Mouse (Mus musculus) MEL (cell line): Measurements from ENCODE around the gene Sobp. TPM values are rescaled to one million over a fixed set of nuclear protein-coding genes. Genes with fewer than 3 reads are reported as not detected.

ENCODE experiments used
- DNase-seq: peaks from one replicate; pipeline ENCODE4 v3.0.0; 2011; ENCODE audit warnings: low read depth, low spot score
- H3K27ac ChIP-seq: 2 replicates; pipeline ENCODE4 v1.5.1; 2012; ENCODE audit warnings: low read depth, mild to moderate bottlenecking, control low read depth, low read length, moderate library complexity; ENCODE audit not compliant: control insufficient read depth
- H3K27me3 ChIP-seq, 2 experiments: fragments of 150-350 bp in 1 of 2; sonication (generic) in 1 of 2; 2 replicates each; pipeline ENCODE4 v1.6.1; 2012; ENCODE audit warnings: low read length in 2 of 2, mild to moderate bottlenecking in 2 of 2, improper control_type of control experiment in 1 of 2, moderate library complexity in 1 of 2; ENCODE audit not compliant: insufficient read depth in 2 of 2, control insufficient read depth in 1 of 2
- H3K36me3 ChIP-seq, 2 experiments: 2 replicates each; pipeline ENCODE4 v1.6.1; 2012 to 2014; ENCODE audit warnings: low read length in 2 of 2, improper control_type of control experiment in 1 of 2, inconsistent platforms in 1 of 2, mild to moderate bottlenecking in 1 of 2; ENCODE audit not compliant: insufficient read depth in 2 of 2, control insufficient read depth in 1 of 2
- H3K4me1 ChIP-seq, 2 experiments: fragments of 150-350 bp in 1 of 2; sonication (generic) in 1 of 2; 2 replicates each; pipeline ENCODE4 v1.6.1; 2012; ENCODE audit warnings: low read length in 2 of 2, improper control_type of control experiment in 1 of 2, mild to moderate bottlenecking in 1 of 2; ENCODE audit not compliant: insufficient read depth in 2 of 2, control insufficient read depth in 1 of 2
- H3K4me3 ChIP-seq, 2 experiments: fragments of 150-350 bp in 1 of 2; sonication (generic) in 1 of 2; 2 replicates each; pipeline ENCODE4 v1.5.1; 2012; ENCODE audit warnings: low read depth in 2 of 2, low read length in 2 of 2, mild to moderate bottlenecking in 2 of 2, moderate library complexity in 2 of 2, control low read depth in 1 of 2, improper control_type of control experiment in 1 of 2; ENCODE audit not compliant: control insufficient read depth in 1 of 2, insufficient read depth in 1 of 2
- H3K79me2 ChIP-seq: 2 replicates; pipeline ENCODE4 v1.6.1; 2012; ENCODE audit warnings: mild to moderate bottlenecking, low read length, moderate library complexity; ENCODE audit not compliant: control insufficient read depth, poor library complexity, insufficient read depth
- H3K9ac ChIP-seq: 2 replicates; pipeline ENCODE4 v1.6.1; 2012; ENCODE audit warnings: low read depth, mild to moderate bottlenecking, control low read depth, low read length, moderate library complexity; ENCODE audit not compliant: control insufficient read depth, poor library complexity, severe bottlenecking
- H3K9me3 ChIP-seq: fragments of 150-350 bp; sonication (generic); replicated peaks from 2 replicates; pipeline ENCODE4 v1.6.1; 2012; ENCODE audit warnings: mild to moderate bottlenecking, low read length, improper control_type of control experiment, moderate library complexity; ENCODE audit not compliant: insufficient read depth
- BHLHE40 ChIP-seq: IDR thresholded peaks from 2 replicates; pipeline ENCODE4 v1.6.1; 2012; ENCODE audit warnings: low read depth, mild to moderate bottlenecking, inconsistent platforms, low read length, improper control_type of control experiment, borderline replicate concordance
- CHD1 ChIP-seq: IDR thresholded peaks from 2 replicates; pipeline ENCODE4 v1.6.1; 2012; ENCODE audit warnings: low read depth, mild to moderate bottlenecking, inconsistent platforms, low read length, improper control_type of control experiment
- CTCF ChIP-seq, 3 experiments: IDR thresholded peaks in 2 of 3; conservative IDR thresholded peaks in 1 of 3; 2 replicates each; pipeline ENCODE4 v1.5.1; 2011 to 2012; ENCODE audit warnings: low read length in 3 of 3, low read depth in 2 of 3, mild to moderate bottlenecking in 2 of 3, improper control_type of control experiment in 1 of 3, inconsistent platforms in 1 of 3, mixed read lengths in 1 of 3, moderate library complexity in 1 of 3; ENCODE audit not compliant: control insufficient read depth in 1 of 3, insufficient read depth in 1 of 3, poor library complexity in 1 of 3, severe bottlenecking in 1 of 3
- E2F4 ChIP-seq: IDR thresholded peaks from 2 replicates; pipeline ENCODE4 v1.6.1; 2011; ENCODE audit warnings: low read depth, low read length, improper control_type of control experiment, borderline replicate concordance
- EP300 ChIP-seq, 2 experiments: IDR thresholded peaks; 2 replicates each; pipeline ENCODE4 v1.6.1; 2011; ENCODE audit warnings: improper control_type of control experiment in 2 of 2, low read length in 2 of 2, low read depth in 1 of 2, mild to moderate bottlenecking in 1 of 2
- ETS1 ChIP-seq: IDR thresholded peaks from 2 replicates; pipeline ENCODE4 v1.6.1; 2012; ENCODE audit warnings: low read depth, mild to moderate bottlenecking, inconsistent platforms, low read length, improper control_type of control experiment, moderate library complexity
- GABPA ChIP-seq: IDR thresholded peaks from 2 replicates; pipeline ENCODE4 v1.6.1; 2012; ENCODE audit warnings: low read depth, mild to moderate bottlenecking, inconsistent platforms, low read length, improper control_type of control experiment, moderate library complexity
- HCFC1 ChIP-seq: IDR thresholded peaks from 2 replicates; pipeline ENCODE4 v1.6.1; 2012; ENCODE audit warnings: low read depth, mild to moderate bottlenecking, inconsistent platforms, low read length, improper control_type of control experiment, moderate library complexity
- MAFK ChIP-seq: IDR thresholded peaks from 2 replicates; pipeline ENCODE4 v1.6.1; 2011; ENCODE audit warnings: low read depth, mild to moderate bottlenecking, low read length, improper control_type of control experiment, borderline replicate concordance
- MAX ChIP-seq: IDR thresholded peaks from 2 replicates; pipeline ENCODE4 v1.6.1; 2011; ENCODE audit warnings: low read length, improper control_type of control experiment
- MAZ ChIP-seq: IDR thresholded peaks from 2 replicates; pipeline ENCODE4 v1.6.1; 2012; ENCODE audit warnings: low read depth, mild to moderate bottlenecking, inconsistent platforms, low read length, improper control_type of control experiment
- MYB ChIP-seq: IDR thresholded peaks from 2 replicates; pipeline ENCODE4 v1.6.1; 2011; ENCODE audit warnings: mild to moderate bottlenecking, low read depth, low read length, improper control_type of control experiment
- MYC ChIP-seq: IDR thresholded peaks from 2 replicates; pipeline ENCODE4 v1.6.1; 2011; ENCODE audit warnings: low read depth, mild to moderate bottlenecking, low read length, improper control_type of control experiment, moderate library complexity
- NELFE ChIP-seq: IDR thresholded peaks from 2 replicates; pipeline ENCODE4 v1.6.1; 2011; ENCODE audit warnings: low read depth, low read length, improper control_type of control experiment
- POLR2AphosphoS2 ChIP-seq: IDR thresholded peaks from 2 replicates; pipeline ENCODE4 v1.6.1; 2011; ENCODE audit warnings: low read length, improper control_type of control experiment
- RAD21 ChIP-seq: IDR thresholded peaks from 2 replicates; pipeline ENCODE4 v1.6.1; 2011; ENCODE audit warnings: mild to moderate bottlenecking, low read depth, low read length, improper control_type of control experiment
- SIN3A ChIP-seq: IDR thresholded peaks from 2 replicates; pipeline ENCODE4 v1.6.1; 2012; ENCODE audit warnings: low read length, improper control_type of control experiment, inconsistent platforms
- SMC3 ChIP-seq: IDR thresholded peaks from 2 replicates; pipeline ENCODE4 v1.6.1; 2011; ENCODE audit warnings: low read depth, low read length, improper control_type of control experiment
- TCF12 ChIP-seq: IDR thresholded peaks from 2 replicates; pipeline ENCODE4 v1.6.1; 2014; ENCODE audit warnings: low read depth, mild to moderate bottlenecking, inconsistent platforms, low read length, improper control_type of control experiment, moderate library complexity
- USF1 ChIP-seq: IDR thresholded peaks from 2 replicates; pipeline ENCODE4 v1.6.1; 2014; ENCODE audit warnings: low read depth, mild to moderate bottlenecking, inconsistent platforms, low read length, improper control_type of control experiment, moderate library complexity
- USF2 ChIP-seq, 2 experiments: IDR thresholded peaks; 2 replicates each; pipeline ENCODE4 v1.6.1; 2011 to 2012; ENCODE audit warnings: improper control_type of control experiment in 2 of 2, low read length in 2 of 2, borderline replicate concordance in 1 of 2, inconsistent platforms in 1 of 2, low read depth in 1 of 2, mild to moderate bottlenecking in 1 of 2; ENCODE audit not compliant: insufficient read depth in 1 of 2
- ZC3H11A ChIP-seq: IDR thresholded peaks from 2 replicates; pipeline ENCODE4 v1.6.1; 2012; ENCODE audit warnings: low read depth, mild to moderate bottlenecking, inconsistent platforms, low read length, improper control_type of control experiment
- ZKSCAN1 ChIP-seq: IDR thresholded peaks from 2 replicates; pipeline ENCODE4 v1.6.1; 2012; ENCODE audit warnings: low read depth, mild to moderate bottlenecking, inconsistent platforms, low read length, improper control_type of control experiment, moderate library complexity
- ZNF384 ChIP-seq: IDR thresholded peaks from 2 replicates; pipeline ENCODE4 v1.6.1; 2012; ENCODE audit warnings: low read depth, mild to moderate bottlenecking, inconsistent platforms, low read length, improper control_type of control experiment
- polyA plus RNA-seq, 2 experiments: library from polyadenylated mRNA; stranded (reverse) in 1 of 2; unstranded in 1 of 2; fragments of >175 nt in 1 of 2; fragments of >200 nt in 1 of 2; gene quantifications; 2 replicates each; pipeline versions ENCODE4 v1.2.1 to v1.2.4; 2012; ENCODE audit warnings: low replicate concordance in 2 of 2, low read depth in 1 of 2; ENCODE audit not compliant: insufficient read length in 2 of 2, insufficient read depth in 1 of 2, missing spikeins in 1 of 2
- total RNA-seq: library from RNA; depleted of rRNA; stranded (reverse); fragments of 300-350 nt; gene quantifications from 2 replicates; pipeline ENCODE4 v1.2.3, GENCODE M21; 2012

The Sobp gene
- total and polyA plus RNA-seq, 3 experiments: not detected

DNA sequence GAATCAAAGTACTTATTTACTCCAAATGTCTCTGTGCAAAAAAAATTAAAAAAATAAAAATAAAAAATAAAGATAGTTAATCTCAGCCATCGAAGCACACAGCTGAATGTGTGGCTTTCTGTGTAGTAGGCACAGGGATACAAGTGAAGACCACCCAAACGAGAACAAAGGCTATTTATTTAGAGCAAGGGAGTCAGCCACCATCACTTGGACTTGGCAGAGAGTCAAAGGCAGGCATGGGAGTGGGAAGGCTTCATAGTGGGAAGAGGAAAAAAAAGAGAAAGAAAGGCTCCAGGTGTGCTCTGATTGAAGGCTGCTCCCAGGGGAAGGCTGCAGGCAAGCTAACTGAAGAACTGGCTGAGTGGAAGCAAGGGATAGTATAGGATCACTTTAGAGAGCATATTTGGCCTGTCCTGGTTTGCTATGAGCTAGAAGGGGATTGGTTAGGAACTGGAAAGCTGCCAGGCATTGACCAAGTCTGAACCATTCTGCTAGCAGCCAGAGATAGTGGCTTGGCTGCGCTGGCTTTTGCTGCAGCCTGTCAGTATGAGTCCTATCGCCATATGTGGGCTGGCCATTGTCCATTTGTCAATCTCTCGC lies 6.1 kb upstream of the Sobp start:
- TF ChIP-seq TCF12 (no peak), ZKSCAN1 (no peak), EP300 (IDR thresholded peaks at IDR 0.05; ENCODE audit: low read depth in 1 of 2, low read length in 2 of 2) (no peak), POLR2AphosphoS2 (no peak), USF1 (no peak), MAFK (no peak), USF2 (IDR thresholded peaks at IDR 0.05; ENCODE audit: borderline replicate concordance in 1 of 2, insufficient read depth in 1 of 2, low read depth in 1 of 2, low read length in 2 of 2) (no peak), E2F4 (no peak), HCFC1 (no peak), ZNF384 (no peak), MYB (no peak), MYC (no peak), NELFE (no peak)
- no peaks in the 10 kb centered on the region for H3K9me3 ChIP-seq
- H3K27me3 ChIP-seq: peaks cover 4 to 6% of the 10 kb centered on the region in 2 experiments
- H3K79me2 ChIP-seq: no peaks in the 10 kb centered on the region
- H3K27ac ChIP-seq: no peak overlapping the region
- H3K36me3 ChIP-seq: no peaks in the 10 kb centered on the region
- H3K9ac ChIP-seq: no peak overlapping the region
- no peak for DNase-seq
- H3K4me1 ChIP-seq: no peaks in the 10 kb centered on the region
- H3K4me3 ChIP-seq: no peak overlapping the region

DNA sequence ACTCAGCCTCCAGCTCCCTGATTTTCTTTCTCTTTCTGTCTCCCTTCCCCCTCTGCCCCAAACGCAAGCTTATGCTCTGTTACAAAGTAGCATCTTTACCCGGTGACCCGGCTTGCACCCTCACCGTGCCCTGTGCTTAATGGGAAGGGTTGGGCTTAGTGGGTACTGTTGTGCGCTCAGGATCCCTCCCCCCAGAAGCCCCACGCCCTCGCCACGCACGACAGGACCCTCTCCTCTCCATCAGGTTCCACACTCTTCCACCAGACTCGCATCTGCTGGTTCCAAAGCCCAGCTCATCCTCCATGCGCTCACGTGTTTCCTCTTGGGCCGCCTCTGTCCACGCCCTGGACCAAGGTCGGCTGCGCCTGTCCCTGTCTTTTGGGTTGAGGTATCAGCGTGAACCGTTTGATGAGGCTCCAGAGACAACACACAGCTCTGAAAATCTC lies 849 bp upstream of the Sobp start:
- H3K27me3 ChIP-seq: peaks cover 2 to 4% of the 10 kb centered on the region in 2 experiments
- no peak overlapping the region for H3K4me3 ChIP-seq
- no peak overlapping the region for H3K27ac ChIP-seq
- H3K9ac ChIP-seq: no peak overlapping the region
- no peaks in the 10 kb centered on the region for H3K79me2 ChIP-seq
- TF ChIP-seq MYB: no peak
- no peak for DNase-seq
- no peaks in the 10 kb centered on the region for H3K36me3 ChIP-seq
- no peaks in the 10 kb centered on the region for H3K9me3 ChIP-seq
- H3K4me1 ChIP-seq: no peaks in the 10 kb centered on the region

DNA sequence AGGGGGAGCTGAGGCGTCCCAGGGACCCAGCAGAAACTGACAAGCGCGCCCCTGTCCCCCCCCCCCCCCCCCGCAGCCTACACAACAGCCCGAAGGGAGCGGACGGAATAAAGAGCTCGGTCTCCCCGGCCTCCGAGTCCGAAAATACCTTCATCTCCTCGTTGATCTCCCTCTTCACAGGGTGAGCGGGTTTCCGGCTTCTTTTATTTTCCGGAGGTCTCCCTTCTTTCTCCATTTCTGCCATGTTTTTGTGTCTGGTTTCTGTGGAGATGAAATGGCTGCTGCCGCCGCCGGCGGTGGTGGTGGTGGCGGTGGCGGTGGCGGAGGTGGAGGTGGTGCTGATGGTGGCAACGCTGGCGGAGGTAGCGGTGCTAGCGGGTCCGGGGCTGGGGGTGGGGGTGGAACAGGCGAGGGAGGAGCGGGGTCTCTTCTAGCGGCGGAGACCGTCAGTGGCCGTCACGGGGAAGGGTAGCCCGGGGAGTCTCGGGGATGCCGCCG lies 453 bp downstream of the Sobp start:
- Histone ChIP-seq H3K9ac (no peak overlapping the region), H3K27ac (no peak overlapping the region), H3K9me3 (no peaks in the 10 kb centered on the region), H3K79me2 (no peaks in the 10 kb centered on the region), H3K4me3 (no peak overlapping the region), H3K27me3 (peaks cover 2 to 4% of the 10 kb centered on the region in 2 experiments; a peak in 3 of 4 replicates), H3K4me1 (no peaks in the 10 kb centered on the region), H3K36me3 (no peaks in the 10 kb centered on the region)
- DNase-seq: no peak
- no peak for TF ChIP-seq SMC3
- TF ChIP-seq MAZ: no peak
- TF ChIP-seq ETS1: no peak
- no peak for TF ChIP-seq ZNF384
- TF ChIP-seq BHLHE40: no peak
- no peak for TF ChIP-seq USF2 (IDR thresholded peaks at IDR 0.05; ENCODE audit: borderline replicate concordance in 1 of 2, insufficient read depth in 1 of 2, low read depth in 1 of 2, low read length in 2 of 2)
- TF ChIP-seq GABPA: no peak
- TF ChIP-seq ZKSCAN1: no peak
- TF ChIP-seq ZC3H11A: no peak
- TF ChIP-seq CHD1: no peak
- TF ChIP-seq HCFC1: no peak
- TF ChIP-seq USF1: no peak
- TF ChIP-seq SIN3A: no peak
- no peak for TF ChIP-seq MAX
- no peak for TF ChIP-seq EP300 (IDR thresholded peaks at IDR 0.05; ENCODE audit: low read depth in 1 of 2, low read length in 2 of 2)
- TF ChIP-seq MYB: no peak
- TF ChIP-seq POLR2AphosphoS2: no peak
- no peak for TF ChIP-seq RAD21
- no peak for TF ChIP-seq CTCF (IDR thresholded peaks at IDR 0.05 in 2 of 3, conservative IDR thresholded peaks at IDR 0.05 in 1 of 3; ENCODE audit: control insufficient read depth in 1 of 3, insufficient read depth in 1 of 3, low read depth in 2 of 3, low read length in 3 of 3, poor library complexity in 1 of 3, severe bottlenecking in 1 of 3)
